Mouse (Mus musculus) macrophage (primary cell): ENCODE results near the gene Plb1. TPM values are rescaled to one million over a fixed set of nuclear protein-coding genes. Genes with fewer than 3 reads are reported as not detected.

Experiments
- H3K27ac ChIP-seq: fragments of 350-480 bp; formaldehyde crosslinking; 2 replicates; pipeline ENCODE4 v1.9.0; 2021
- H3K36me3 ChIP-seq: fragments of 350-480 bp; formaldehyde crosslinking; 2 replicates; pipeline ENCODE4 v1.9.0; 2021; ENCODE audit errors: inconsistent target
- H3K4me3 ChIP-seq: fragments of 350-480 bp; formaldehyde crosslinking; 2 replicates; pipeline ENCODE4 v1.9.0; 2021; ENCODE audit errors: inconsistent target
- H3K79me2 ChIP-seq: fragments of 350-480 bp; formaldehyde crosslinking; 2 replicates; pipeline ENCODE4 v1.9.0; 2021; ENCODE audit errors: inconsistent target
- WGBS: methylation state at CpG from one replicate; pipeline ENCODE4 v1.1.7; 2026; ENCODE audit warnings: inconsistent platforms; ENCODE audit not compliant: missing documents; 5-methylcytosine and 5-hydroxymethylcytosine counted together
- polyA plus RNA-seq: library from polyadenylated mRNA; stranded (reverse); fragments of 250-400 nt; gene quantifications from 3 replicates; pipeline ENCODE4 v1.2.4, GENCODE M21; 2018; ENCODE audit warnings: inconsistent platforms
- total RNA-seq, 78 experiments: library from RNA; depleted of rRNA; stranded (reverse); fragments of 250-400 nt; gene quantifications; 1 replicate in 9 of 78; 2 replicates in 24 of 78; 3 replicates in 43 of 78; 4 replicates in 2 of 78; pipeline ENCODE4 v1.2.4; 2018; ENCODE audit warnings: inconsistent platforms in 56 of 78

Plb1 gene
- under 1 TPM in 8 of 26 experiments, not detected in 18; 0.16 to 0.55 (median 0.21) TPM for total RNA-seq (2018; cell fraction: chromatin; rRNA removed)
- under 1 TPM in 18 of 26 experiments, not detected in 8; 0.03 to 0.40 (median 0.17) TPM for total RNA-seq (2018; cell fraction: cytosol; rRNA removed)
- total RNA-seq (2018; cell fraction: nucleus; rRNA removed) = under 1 TPM in 4 of 26 experiments, not detected in 22; 0.10 to 0.59 (median 0.32) TPM
- polyA plus RNA-seq = 0.11 to 0.48 TPM in 2 of 3 replicates, not detected in the other

DNA sequence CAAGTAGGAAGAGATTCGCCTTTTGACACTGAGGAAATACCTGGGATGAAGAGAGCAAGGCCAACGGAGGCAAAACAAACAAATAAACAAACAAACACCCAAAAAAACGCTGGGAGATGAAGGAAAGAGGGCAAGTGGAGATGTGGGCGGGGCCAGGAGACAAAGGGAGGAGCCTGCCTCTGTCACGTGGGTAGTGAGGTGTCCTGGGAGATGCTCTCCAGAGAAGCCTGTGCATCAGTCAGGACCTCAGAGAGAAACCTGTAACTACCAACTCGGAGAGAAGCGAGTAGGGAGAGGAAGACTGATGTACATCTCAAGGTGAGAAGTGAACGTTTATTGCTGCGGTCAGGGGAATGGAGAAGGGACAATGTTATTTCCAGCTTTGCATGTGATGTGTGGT, at the start of gene Plb1:
Gene Plb1, plus strand, starts transcription at position 235 of the 400 bp plus-strand sequence.
- Histone ChIP-seq H3K36me3 (no peaks in the 10 kb centered on the region), H3K4me3 (no peak within 1 kb of the TSS), H3K79me2 (no peaks in the 10 kb centered on the region), H3K27ac (no peak within 1 kb of the TSS)
- WGBS = 78% methylated on average over 9 of the region's 9 CpGs

DNA sequence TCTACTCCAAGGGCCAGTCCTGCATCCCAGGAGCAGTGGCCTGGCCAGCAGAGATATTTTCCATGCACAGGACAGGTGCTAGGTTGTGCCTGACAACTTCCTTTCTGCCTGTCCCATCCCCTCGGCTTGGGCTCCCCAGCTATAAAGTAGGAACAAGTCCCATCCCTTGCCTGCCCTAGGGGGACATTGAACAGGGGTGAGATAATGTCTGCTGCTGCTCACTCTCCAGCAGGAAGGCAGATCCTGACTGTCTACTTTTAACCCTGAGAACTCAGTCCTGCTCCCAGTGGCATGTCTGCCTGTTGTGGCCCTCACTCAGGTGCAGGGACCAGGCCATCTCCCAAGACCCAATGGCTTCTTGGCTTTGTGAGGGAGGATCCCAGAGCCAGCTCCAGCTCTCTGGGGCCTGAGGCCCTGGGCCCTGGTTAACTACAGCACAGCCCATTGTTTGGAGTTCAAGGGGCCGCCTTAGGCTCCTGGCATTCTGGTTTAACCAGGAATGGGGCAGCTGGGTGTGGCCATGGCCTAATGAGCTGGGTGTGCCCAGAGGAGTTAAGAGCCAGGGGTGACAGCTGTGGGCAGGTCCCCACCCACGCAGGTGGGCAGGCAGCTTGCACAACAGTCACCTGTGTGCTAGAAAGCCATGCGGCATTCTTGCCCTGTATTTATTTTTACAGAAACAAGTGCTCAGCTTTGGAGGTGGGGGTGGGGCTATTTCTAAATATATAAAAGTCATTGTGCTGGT, 49.5 kb upstream of the Plb1 start:
- 98% methylated on average over 4 of the region's 4 CpGs for WGBS
- Histone ChIP-seq H3K27ac (no peak overlapping the region), H3K36me3 (no peaks in the 10 kb centered on the region), H3K79me2 (no peaks in the 10 kb centered on the region), H3K4me3 (no peak overlapping the region)

GRCm38 (mm10) chr5:32187717-32188116, 44.8 kb upstream of the Plb1 start:
- Histone ChIP-seq H3K36me3 (no peaks in the 10 kb centered on the region), H3K79me2 (no peaks in the 10 kb centered on the region), H3K4me3 (no peak overlapping the region), H3K27ac (no peak overlapping the region)
- WGBS = 93% methylated on average over 11 of the region's 11 CpGs

DNA sequence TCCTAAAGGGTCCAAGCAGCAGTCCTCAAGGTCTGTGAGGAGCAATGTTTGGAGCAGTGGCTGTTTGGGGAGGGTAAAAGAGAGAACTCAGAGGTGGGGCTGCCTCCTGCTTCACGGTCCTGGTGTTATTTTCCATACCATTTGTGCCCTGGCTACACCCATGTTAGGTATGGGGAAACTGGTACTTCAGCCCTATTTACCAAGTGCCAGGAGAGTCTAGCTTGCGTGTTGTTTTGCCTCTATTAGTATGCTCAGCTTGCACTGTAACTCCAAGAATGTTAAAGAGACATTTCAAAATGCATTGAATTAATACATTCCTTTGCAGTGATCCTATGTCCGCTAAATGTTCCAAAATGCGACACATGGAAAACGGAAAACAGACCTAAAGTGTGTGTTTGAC, 41.2 kb upstream of the Plb1 start:
- H3K79me2 ChIP-seq = no peaks in the 10 kb centered on the region
- WGBS = 93% methylated on average over 5 of the region's 5 CpGs

GRCm38 (mm10) chr5:32192016-32192845, 40.3 kb upstream of the Plb1 start:
- WGBS = 69% methylated on average over 16 of the region's 16 CpGs
- Histone ChIP-seq H3K79me2 (no peaks in the 10 kb centered on the region), H3K27ac (peak overlapping the region; percentile 52), H3K36me3 (no peaks in the 10 kb centered on the region), H3K4me3 (no peak overlapping the region)

More for the DNA sequence above, 41.2 kb upstream of the Plb1 start:
- Histone ChIP-seq H3K36me3 (no peaks in the 10 kb centered on the region), H3K27ac (no peak overlapping the region), H3K4me3 (no peak overlapping the region)

GRCm38 (mm10) chr5:32194236-32194635, 38.3 kb upstream of the Plb1 start:
- Histone ChIP-seq H3K36me3 (no peaks in the 10 kb centered on the region), H3K27ac (peak overlapping the region; percentile 74), H3K79me2 (no peaks in the 10 kb centered on the region), H3K4me3 (no peak overlapping the region)
- WGBS = 9% methylated on average over 4 of the region's 4 CpGs

- H3K4me3 ChIP-seq = no peak overlapping the region
- WGBS = 49% methylated on average over 11 of the region's 12 CpGs
- peak overlapping the region; percentile 40 for H3K27ac ChIP-seq
- no peaks in the 10 kb centered on the region for H3K36me3 ChIP-seq
- no peaks in the 10 kb centered on the region for H3K79me2 ChIP-seq
Observed at GRCm38 (mm10) chr5:32195857-32196609, 36.5 kb upstream of the Plb1 start.

DNA sequence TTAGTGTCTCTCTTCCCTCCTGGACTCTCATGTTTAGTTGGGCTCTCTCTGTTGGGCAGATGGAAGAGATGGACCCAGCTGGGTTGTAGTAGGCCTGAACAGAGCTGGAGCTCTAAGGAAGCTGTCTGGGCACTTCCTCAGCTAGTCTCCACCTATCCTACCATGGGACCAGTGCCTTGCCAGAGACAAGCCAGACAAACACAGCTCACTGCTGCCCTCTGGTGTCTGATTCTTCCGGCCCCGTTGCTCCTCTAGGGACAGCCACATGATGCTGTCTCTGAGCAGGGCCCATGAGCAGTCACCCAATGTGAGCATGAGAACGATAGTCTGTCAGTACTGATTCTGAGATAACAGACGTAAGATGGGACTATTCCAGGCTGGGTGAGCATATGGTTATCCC, 34.8 kb upstream of the Plb1 start:
- Histone ChIP-seq H3K79me2 (no peaks in the 10 kb centered on the region), H3K27ac (peak overlapping the region; percentile 13), H3K4me3 (no peak overlapping the region), H3K36me3 (no peaks in the 10 kb centered on the region)
- 16% methylated on average over 4 of the region's 4 CpGs for WGBS

GRCm38 (mm10) chr5:32199136-32199535, 33.4 kb upstream of the Plb1 start:
- H3K36me3 ChIP-seq = no peaks in the 10 kb centered on the region
- no peaks in the 10 kb centered on the region for H3K79me2 ChIP-seq
- WGBS = 42% methylated on average over 3 of the region's 3 CpGs
- no peak overlapping the region for H3K4me3 ChIP-seq
- no peak overlapping the region for H3K27ac ChIP-seq

GRCm38 (mm10) chr5:32199594-32199993, 32.9 kb upstream of the Plb1 start:
- H3K36me3 ChIP-seq = no peaks in the 10 kb centered on the region
- H3K79me2 ChIP-seq = no peaks in the 10 kb centered on the region
- no peak overlapping the region for H3K27ac ChIP-seq
- 97% methylated on average over 3 of the region's 3 CpGs for WGBS
- no peak overlapping the region for H3K4me3 ChIP-seq

- H3K79me2 ChIP-seq = no peaks in the 10 kb centered on the region
- no peaks in the 10 kb centered on the region for H3K36me3 ChIP-seq
- no peak overlapping the region for H3K4me3 ChIP-seq
- H3K27ac ChIP-seq = no peak overlapping the region
- 86% methylated on average over 4 of the region's 4 CpGs for WGBS
Observed at GRCm38 (mm10) chr5:32204653-32205052, 27.9 kb upstream of the Plb1 start.

DNA sequence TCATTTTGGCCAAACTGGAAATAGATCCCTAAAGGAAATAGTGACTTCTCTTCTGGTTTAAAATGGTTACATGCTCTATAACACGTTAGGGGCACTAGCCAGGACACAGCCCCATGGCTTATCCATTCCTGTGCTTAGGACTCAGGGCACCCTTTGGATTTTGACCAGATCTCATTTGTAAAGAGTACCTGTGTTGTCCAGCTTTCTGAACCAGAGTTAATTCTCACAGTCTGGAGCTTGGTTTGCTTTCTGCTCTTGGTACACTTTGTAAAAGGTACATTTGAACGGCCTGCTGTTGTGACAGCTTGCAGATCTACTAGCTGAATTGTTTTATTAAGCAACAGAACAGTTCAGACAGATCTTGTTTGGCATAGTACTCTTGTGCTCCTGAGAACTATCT, 25.8 kb upstream of the Plb1 start:
- Histone ChIP-seq H3K79me2 (no peaks in the 10 kb centered on the region), H3K36me3 (no peaks in the 10 kb centered on the region), H3K27ac (no peak overlapping the region), H3K4me3 (no peak overlapping the region)
- WGBS = 90% methylated on average over 2 of the region's 2 CpGs

DNA sequence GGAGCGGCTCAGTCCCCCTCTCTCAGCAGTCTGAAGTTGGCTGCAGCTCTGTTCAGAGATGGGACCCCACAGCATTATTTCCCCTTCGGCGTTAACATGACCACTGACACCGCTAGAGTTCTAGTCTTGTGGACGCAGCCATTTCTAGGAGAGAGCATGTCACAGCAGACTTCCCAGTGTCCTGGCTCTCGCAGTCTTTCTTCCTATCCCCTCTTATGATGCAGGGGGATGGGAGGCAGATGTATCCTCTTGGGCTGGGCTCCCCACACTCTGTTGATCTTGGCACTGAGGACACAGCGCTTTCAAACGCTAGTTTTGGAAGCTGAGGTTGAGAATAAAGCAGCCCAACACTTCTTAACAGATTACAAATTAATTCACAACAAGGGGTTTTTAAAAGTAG, 24.0 kb upstream of the Plb1 start:
- Histone ChIP-seq H3K4me3 (no peak overlapping the region), H3K27ac (no peak overlapping the region)
- WGBS = 88% methylated on average over 8 of the region's 8 CpGs

GRCm38 (mm10) chr5:32211011-32211410, 21.5 kb upstream of the Plb1 start:
- Histone ChIP-seq H3K4me3 (no peak overlapping the region), H3K27ac (no peak overlapping the region), H3K36me3 (no peaks in the 10 kb centered on the region), H3K79me2 (no peaks in the 10 kb centered on the region)
- WGBS = 63% methylated on average over 2 of the region's 2 CpGs

More for the DNA sequence above, 24.0 kb upstream of the Plb1 start:
- H3K36me3 ChIP-seq = no peaks in the 10 kb centered on the region
- H3K79me2 ChIP-seq = no peaks in the 10 kb centered on the region
